Mouse (Mus musculus): ENCODE data around the gene Rilpl1.

Gene Rilpl1

GRCm38 (mm10) chr5:124495547-124495946 is 35.6 kb downstream of the Rilpl1 start:
- DNase-seq (ENCODE audit: inconsistent age in 2 of 2, low spot score in 1 of 2): no peak

- DNase-seq (ENCODE audit: inconsistent age in 2 of 2, low spot score in 1 of 2): no peak
These were observed 37.7 kb downstream of the Rilpl1 start for GRCm38 (mm10) chr5:124493455-124493854.

GRCm38 (mm10) chr5:124492618-124493017 is 38.6 kb downstream of the Rilpl1 start:
- no peak for DNase-seq (ENCODE audit: inconsistent age in 2 of 2, low spot score in 1 of 2)

GRCm38 (mm10) chr5:124491732-124492131 is 39.5 kb downstream of the Rilpl1 start:
- DNase-seq (ENCODE audit: inconsistent age in 2 of 2, low spot score in 1 of 2): no peak

GRCm38 (mm10) chr5:124488885-124489284 is 42.3 kb downstream of the Rilpl1 start:
- no peak for DNase-seq (ENCODE audit: inconsistent age in 2 of 2, low spot score in 1 of 2)

GRCm38 (mm10) chr5:124485654-124486053 is 45.5 kb downstream of the Rilpl1 start:
- DNase-seq (ENCODE audit: inconsistent age in 2 of 2, low spot score in 1 of 2): no peak

GRCm38 (mm10) chr5:124483655-124484396 is 47.4 kb downstream of the Rilpl1 start:
- DNase-seq (ENCODE audit: inconsistent age in 2 of 2, low spot score in 1 of 2): no peak

- DNase-seq (ENCODE audit: inconsistent age in 2 of 2, low spot score in 1 of 2): peak; percentile 94 to 99
These were observed 48.1 kb downstream of the Rilpl1 start, which contains the start of gene Snrnp35 for GRCm38 (mm10) chr5:124482966-124483654. Gene Snrnp35, plus strand, starts transcription at chr5:124483134.

- DNase-seq (ENCODE audit: inconsistent age in 2 of 2, low spot score in 1 of 2): peak; percentile 56 to 89
These were observed 48.7 kb downstream of the Rilpl1 start for GRCm38 (mm10) chr5:124482436-124482965.

- no peak for DNase-seq (ENCODE audit: inconsistent age in 2 of 2, low spot score in 1 of 2)
These were observed 49.5 kb downstream of the Rilpl1 start for GRCm38 (mm10) chr5:124481714-124482113.

GRCm38 (mm10) chr5:124480119-124480518 is 51.1 kb downstream of the Rilpl1 start:
- DNase-seq (ENCODE audit: inconsistent age in 2 of 2, low spot score in 1 of 2): no peak

GRCm38 (mm10) chr5:124478873-124479204 is 52.4 kb downstream of the Rilpl1 start:
- no peak for DNase-seq (ENCODE audit: inconsistent age in 2 of 2, low spot score in 1 of 2)

- no peak for DNase-seq (ENCODE audit: inconsistent age in 2 of 2, low spot score in 1 of 2)
These were observed 60.5 kb downstream of the Rilpl1 start for GRCm38 (mm10) chr5:124470591-124471171.

GRCm38 (mm10) chr5:124469486-124469885 is 61.7 kb downstream of the Rilpl1 start:
- DNase-seq (ENCODE audit: inconsistent age in 2 of 2, low spot score in 1 of 2): no peak

- no peak for DNase-seq (ENCODE audit: inconsistent age in 2 of 2, low spot score in 1 of 2)
These were observed 62.8 kb downstream of the Rilpl1 start for GRCm38 (mm10) chr5:124468365-124468764.

- no peak for DNase-seq (ENCODE audit: inconsistent age in 2 of 2, low spot score in 1 of 2)
These were observed 63.4 kb downstream of the Rilpl1 start for GRCm38 (mm10) chr5:124467766-124468165.

GRCm38 (mm10) chr5:124464905-124465304 is 66.3 kb downstream of the Rilpl1 start:
- DNase-seq (ENCODE audit: inconsistent age in 2 of 2, low spot score in 1 of 2): no peak

GRCm38 (mm10) chr5:124463462-124463861 is 67.7 kb downstream of the Rilpl1 start:
- no peak for DNase-seq (ENCODE audit: inconsistent age in 2 of 2, low spot score in 1 of 2)

GRCm38 (mm10) chr5:124462297-124463025 is 68.7 kb downstream of the Rilpl1 start:
- no peak for DNase-seq (ENCODE audit: inconsistent age in 2 of 2, low spot score in 1 of 2)

- DNase-seq (ENCODE audit: inconsistent age in 2 of 2, low spot score in 1 of 2): peak; percentile 74 to 82
These were observed 70.3 kb downstream of the Rilpl1 start for GRCm38 (mm10) chr5:124460922-124461321.

GRCm38 (mm10) chr5:124456762-124457161 is 74.4 kb downstream of the Rilpl1 start:
- DNase-seq (ENCODE audit: inconsistent age in 2 of 2, low spot score in 1 of 2): no peak

All from adrenal gland, adult (tissue).